In genomic region chr14:32073901-32074300, GRCm38 (mm10) we compare ENCODE assay signal across 13 mouse cellular contexts. TPM values are rescaled to one million over a fixed set of nuclear protein-coding genes. Genes with fewer than 3 reads are reported as not detected.
DNase-seq lines count a peak whose midpoint lies in the region; ATAC-seq and TF ChIP-seq lines count a peak whose summit lies in the region.
"Had no signal": no experiment of that assay in that cellular context is flagged by ENCODE, and none has a peak within 500 bp of the region (broad histone marks: within the 10 kb centered on the region; RNA-seq: fewer than 3 reads in every experiment).

No protein-coding gene starts in this region.

- H3K9me3 ChIP-seq in heart, embryonic 12.5 days (replicated peaks) = no peaks in the 10 kb centered on the region
- no peaks in the 10 kb centered on the region for H3K9me3 ChIP-seq in midbrain, embryonic 10.5 days (replicated peaks)
- H3K9me3 ChIP-seq: G1E; midbrain, embryonic 12.5 days had no signal

- H3K4me2 ChIP-seq in heart, embryonic 12.5 days = peak overlapping the region; percentile 7; the same call in 1 of the 2 replicates
- H3K4me2 ChIP-seq: midbrain, embryonic 12.5 days had no signal

- H3K27ac ChIP-seq in heart, embryonic 12.5 days (ENCODE audit: poor library complexity, severe bottlenecking) = peak overlapping the region; percentile 66
- H3K27ac ChIP-seq in spleen, adult 2 months (ENCODE audit: insufficient read depth, low read length) = 0 out of 2 replicates have a peak overlapping the region, but pooled peaks have one; percentile 3
- no peak overlapping the region for H3K27ac ChIP-seq in midbrain, embryonic 10.5 days (replicated peaks)
- H3K27ac ChIP-seq: left cerebral cortex, adult 2 months; midbrain, embryonic 12.5 days had no signal

- no peaks in the 10 kb centered on the region for H3K36me3 ChIP-seq in heart, embryonic 12.5 days
- H3K36me3 ChIP-seq in spleen, adult 2 months (ENCODE audit: control insufficient read depth, insufficient read depth, low read length) = no peaks in the 10 kb centered on the region
- H3K36me3 ChIP-seq in midbrain, embryonic 10.5 days = peaks cover 5% of the 10 kb centered on the region; the same call in 1 of the 2 replicates
- H3K36me3 ChIP-seq: G1E; midbrain, embryonic 12.5 days had no signal

- H3K9ac ChIP-seq in heart, embryonic 12.5 days = 0 out of 2 replicates have a peak overlapping the region, but pooled peaks have one; percentile 15
- H3K9ac ChIP-seq: midbrain, embryonic 12.5 days had no signal

- H3K4me3 ChIP-seq in heart, embryonic 12.5 days = no peak overlapping the region
- no peak overlapping the region for H3K4me3 ChIP-seq in spleen, adult 2 months (ENCODE audit: extremely low read depth, insufficient read depth, insufficient read length)
- no peak overlapping the region for H3K4me3 ChIP-seq in midbrain, embryonic 10.5 days
- H3K4me3 ChIP-seq: left cerebral cortex, adult 2 months; midbrain, embryonic 12.5 days had no signal

- 64% methylated on average over 7 of the region's 7 CpGs for WGBS in heart, embryonic 12.5 days
- 29% methylated on average over 7 of the region's 7 CpGs for WGBS in spleen, adult 2 months
- WGBS in midbrain, embryonic 10.5 days = 69% methylated on average over 7 of the region's 7 CpGs

- ATAC-seq in heart, embryonic 12.5 days (ENCODE audit: insufficient number of reproducible peaks, low FRiP score) = no peak
- ATAC-seq: forebrain, embryonic 14.5 days; hindbrain, embryonic 16.5 days had no signal

- no peak for DNase-seq in heart, postnatal 36 days
- no peak for DNase-seq in spleen, adult 2 months (ENCODE audit: low read depth in 1 of 2, low spot score in 2 of 2)
- DNase-seq in spleen, adult 12 weeks (ENCODE audit: low spot score) = no peak
- DNase-seq in gastrocnemius, postnatal 25 days = peak; percentile 50
- peak; percentile 6 for DNase-seq in retina, postnatal 1 day
- DNase-seq in adrenal gland, adult 8-10 months = no peak
- DNase-seq in midbrain, embryonic 10.5 days (ENCODE audit: low spot score) = no peak

- H3K27me3 ChIP-seq in heart, embryonic 12.5 days (replicated peaks) = no peaks in the 10 kb centered on the region
- no peaks in the 10 kb centered on the region for H3K27me3 ChIP-seq in spleen, adult 2 months (ENCODE audit: control insufficient read depth, insufficient read depth, low read length)
- H3K27me3 ChIP-seq in midbrain, embryonic 10.5 days (ENCODE audit: low read depth, poor library complexity, severe bottlenecking) = no peaks in the 10 kb centered on the region
- H3K27me3 ChIP-seq: midbrain, embryonic 12.5 days had no signal

- intact Hi-C loops in heart, postnatal 36 days (cut with DNase I) = loop anchor here (2.0 kb wide), 1 partner anchor 417 kb away; no protein-coding TSS in a partner anchor

- H3K4me1 ChIP-seq in heart, embryonic 12.5 days (replicated peaks) = peaks cover 31% of the 10 kb centered on the region
- no peaks in the 10 kb centered on the region; the same call in 1 of the 2 replicates for H3K4me1 ChIP-seq in spleen, adult 2 months (ENCODE audit: control insufficient read depth, insufficient read depth, insufficient read length)
- H3K4me1 ChIP-seq in midbrain, embryonic 10.5 days = peaks cover 11% of the 10 kb centered on the region; the same call in 1 of the 2 replicates
- H3K4me1 ChIP-seq: midbrain, embryonic 12.5 days had no signal

- no peak for TF ChIP-seq POLR2A in spleen, adult 2 months (IDR thresholded peaks at IDR 0.05; ENCODE audit: low read depth, low read length)

- no peak for TF ChIP-seq CTCF in spleen, adult 2 months (IDR thresholded peaks at IDR 0.05; ENCODE audit: extremely low read depth, insufficient read depth, insufficient read length, insufficient replicate concordance)

RNA-seq across cellular contexts. Expression of gene Oxnad1, which starts 11.3 kb away (rescaled TPM):
- polyA plus RNA-seq in heart, embryonic 12.5 days (2016; fragmentation: Nextera tagmentation; extraction: Ambion mirVana) = 37.9 and 40.2 TPM in 2 replicates
- total RNA-seq in heart, postnatal 36 days (2021) = 10 to 100 TPM; 46.7 to 57.4 TPM
- polyA plus RNA-seq in spleen, adult 2 months (2012; rRNA removed) = 6.6 and 8.7 TPM in 2 replicates
- 10 to 100 TPM; 21.9 to 22.9 TPM for total RNA-seq in gastrocnemius, postnatal 25 days (2021)
- total RNA-seq in adrenal gland, adult 8-10 months (2022) = 10 to 100 TPM; 28.1 to 32.3 (median 29.7) TPM
- 19.7 and 26.7 TPM in 2 replicates for polyA plus RNA-seq in midbrain, embryonic 10.5 days (2016; fragmentation: Nextera tagmentation; extraction: Ambion mirVana)

RNA-seq across cellular contexts. Expression of gene Dph3, which starts 11.6 kb away (rescaled TPM):
- polyA plus RNA-seq in heart, embryonic 12.5 days (2016; fragmentation: Nextera tagmentation; extraction: Ambion mirVana) = 71.7 and 74.5 TPM in 2 replicates
- 10 to 100 TPM; 83.9 to 94.1 TPM for total RNA-seq in heart, postnatal 36 days (2021)
- polyA plus RNA-seq in spleen, adult 2 months (2012; rRNA removed) = 8.3 and 10.1 TPM in 2 replicates
- 100 to 1,000 TPM; 107 to 108 TPM for total RNA-seq in gastrocnemius, postnatal 25 days (2021)
- 10 to 100 TPM; 53.0 to 63.5 (median 57.2) TPM for total RNA-seq in adrenal gland, adult 8-10 months (2022)
- 92.1 and 104 TPM in 2 replicates for polyA plus RNA-seq in midbrain, embryonic 10.5 days (2016; fragmentation: Nextera tagmentation; extraction: Ambion mirVana)

RNA-seq across cellular contexts. Expression of gene Galnt15, which starts 45.1 kb away (rescaled TPM):
- polyA plus RNA-seq in heart, embryonic 12.5 days (2016; fragmentation: Nextera tagmentation; extraction: Ambion mirVana) = 0.29 and 0.35 TPM in 2 replicates
- 10 to 100 TPM; 15.0 to 21.3 TPM for total RNA-seq in heart, postnatal 36 days (2021)
- polyA plus RNA-seq in spleen, adult 2 months (2012; rRNA removed) = 0.65 and 0.75 TPM in 2 replicates
- total RNA-seq in gastrocnemius, postnatal 25 days (2021) = 1 to 10 TPM; 3.2 to 6.9 TPM
- total RNA-seq in adrenal gland, adult 8-10 months (2022) = 10 to 100 TPM; 11.3 to 15.3 (median 13.3) TPM
- 0.10 and 0.11 TPM in 2 replicates for polyA plus RNA-seq in midbrain, embryonic 10.5 days (2016; fragmentation: Nextera tagmentation; extraction: Ambion mirVana)
- polyA plus RNA-seq: G1E had no signal

Comparison
In these comparisons a context has a peak if more than half of its experiments do, and no peak if none do; other contexts are left out.
1. DNase-seq: peak in gastrocnemius, postnatal 25 days (single experiment) and retina, postnatal 1 day (single experiment); none in heart, postnatal 36 days (0 of 2), spleen, adult 2 months (0 of 2), spleen, adult 12 weeks (single experiment), adrenal gland, adult 8-10 months (single experiment) and midbrain, embryonic 10.5 days (single experiment).